Mouse (Mus musculus): ENCODE results near the gene Fam228a. TPM values are rescaled to one million over a fixed set of nuclear protein-coding genes. Genes with fewer than 3 reads are reported as not detected.

The Fam228a gene
- polyA plus RNA-seq, 1 experiment from 2014 or later, result 1.1 TPM

GRCm38 (mm10) chr12:4676336-4676735, 61.9 kb downstream of the Fam228a start:
- Histone ChIP-seq H3K9me3 (ENCODE audit: control insufficient read depth, low read length) (no peaks in the 10 kb centered on the region), H3K4me1 (replicated peaks; ENCODE audit: control insufficient read depth, insufficient read depth, low read length) (no peaks in the 10 kb centered on the region), H3K36me3 (replicated peaks; ENCODE audit: control insufficient read depth, insufficient read depth) (peaks cover 49% of the 10 kb centered on the region), H3K4me2 (replicated peaks) (no peak overlapping the region), H3K4me3 (replicated peaks; ENCODE audit: low read length) (no peak overlapping the region), H3K27me3 (ENCODE audit: control insufficient read depth, insufficient read depth, low read length) (no peaks in the 10 kb centered on the region), H3K9ac (no peak overlapping the region), H3K27ac (no peak overlapping the region)
- ATAC-seq (ENCODE audit: low FRiP score) (no peak), DNase-seq (ENCODE audit: low spot score) (no peak)
- 72% methylated on average over 1 of the region's 1 CpGs for WGBS

DNA sequence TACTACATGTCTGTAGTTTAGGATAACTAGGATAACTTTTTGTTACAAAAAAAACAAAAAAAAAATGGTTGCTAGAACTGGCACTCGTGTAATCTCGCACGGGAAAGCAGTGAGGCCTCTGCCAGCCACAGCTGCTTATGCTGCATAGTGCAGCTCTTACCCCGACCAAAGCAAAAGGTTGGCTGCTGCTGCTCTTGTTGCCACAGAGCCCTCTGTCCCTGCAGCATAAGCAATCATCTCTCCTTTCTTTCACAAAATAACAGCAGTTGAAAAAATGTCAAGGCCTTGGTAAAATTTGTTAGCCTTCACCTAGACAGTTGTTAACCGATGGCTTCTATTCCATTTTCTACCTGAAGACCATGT, 72.6 kb downstream of the Fam228a start:
- Histone ChIP-seq H3K36me3 (replicated peaks; ENCODE audit: control insufficient read depth, insufficient read depth) (peaks cover 52% of the 10 kb centered on the region), H3K4me3 (replicated peaks; ENCODE audit: low read length) (no peak overlapping the region), H3K4me2 (replicated peaks) (no peak overlapping the region), H3K27ac (no peak overlapping the region), H3K9me3 (ENCODE audit: control insufficient read depth, low read length) (no peaks in the 10 kb centered on the region), H3K4me1 (replicated peaks; ENCODE audit: control insufficient read depth, insufficient read depth, low read length) (no peaks in the 10 kb centered on the region), H3K9ac (no peak overlapping the region), H3K27me3 (ENCODE audit: control insufficient read depth, insufficient read depth, low read length) (no peaks in the 10 kb centered on the region)
- WGBS, result 83% methylated on average over 5 of the region's 5 CpGs
- no peak for ATAC-seq (ENCODE audit: low FRiP score)
- DNase-seq (ENCODE audit: low spot score), result no peak

GRCm38 (mm10) chr12:4664929-4665674, 73.1 kb downstream of the Fam228a start:
- Histone ChIP-seq H3K4me2 (replicated peaks) (no peak overlapping the region), H3K36me3 (replicated peaks; ENCODE audit: control insufficient read depth, insufficient read depth) (peaks cover 49% of the 10 kb centered on the region), H3K4me3 (replicated peaks; ENCODE audit: low read length) (no peak overlapping the region), H3K9me3 (ENCODE audit: control insufficient read depth, low read length) (no peaks in the 10 kb centered on the region), H3K27ac (no peak overlapping the region), H3K9ac (no peak overlapping the region), H3K4me1 (replicated peaks; ENCODE audit: control insufficient read depth, insufficient read depth, low read length) (no peaks in the 10 kb centered on the region), H3K27me3 (ENCODE audit: control insufficient read depth, insufficient read depth, low read length) (no peaks in the 10 kb centered on the region)
- DNase-seq (ENCODE audit: low spot score) (no peak), ATAC-seq (ENCODE audit: low FRiP score) (no peak)
- WGBS, result 87% methylated on average over 7 of the region's 7 CpGs

Other genes starting within 250 kb of the Fam228a start
- 26.3 and 27.5 TPM in 2 replicates for gene Itsn2, start 145.8 kb downstream of the Fam228a start, polyA plus RNA-seq (2014; fragmentation: Nextera tagmentation; extraction: Ambion mirVana)
- gene Gm3625, start 145.5 kb downstream of the Fam228a start, polyA plus RNA-seq (2014; fragmentation: Nextera tagmentation; extraction: Ambion mirVana), result not detected in 2 replicates
- 15.3 and 16.3 TPM in 2 replicates for gene Pfn4, start 30.6 kb upstream of the Fam228a start, polyA plus RNA-seq (2014; fragmentation: Nextera tagmentation; extraction: Ambion mirVana)
- gene Fam228b, start 30.8 kb upstream of the Fam228a start, polyA plus RNA-seq (2014; fragmentation: Nextera tagmentation; extraction: Ambion mirVana), result 3.2 and 8.5 TPM in 2 replicates
- gene Sf3b6, start 79.1 kb upstream of the Fam228a start, polyA plus RNA-seq (2014; fragmentation: Nextera tagmentation; extraction: Ambion mirVana), result 269 and 286 TPM in 2 replicates
- 50.6 and 58.5 TPM in 2 replicates for gene Fkbp1b, start 103.2 kb upstream of the Fam228a start, polyA plus RNA-seq (2014; fragmentation: Nextera tagmentation; extraction: Ambion mirVana)
- gene Wdcp, start 104.9 kb upstream of the Fam228a start, polyA plus RNA-seq (2014; fragmentation: Nextera tagmentation; extraction: Ambion mirVana), result 10.4 and 11.1 TPM in 2 replicates
- 2.0 and 2.3 TPM in 2 replicates for gene Mfsd2b, start 135.9 kb upstream of the Fam228a start, polyA plus RNA-seq (2014; fragmentation: Nextera tagmentation; extraction: Ambion mirVana)
- 42.9 and 44.6 TPM in 2 replicates for gene Ubxn2a, start 169.3 kb upstream of the Fam228a start, polyA plus RNA-seq (2014; fragmentation: Nextera tagmentation; extraction: Ambion mirVana)
- 15.9 and 18.5 TPM in 2 replicates for gene Atad2b, start 178.9 kb upstream of the Fam228a start, polyA plus RNA-seq (2014; fragmentation: Nextera tagmentation; extraction: Ambion mirVana)